Mouse (Mus musculus) large intestine, adult 2 months (tissue): Measurements from ENCODE around the gene Cd79b. TPM values are rescaled to one million over a fixed set of nuclear protein-coding genes. Genes with fewer than 3 reads are reported as not detected.

Experiments used
- DNase-seq: peaks from one replicate; pipeline ENCODE4 v3.0.0-alpha.2; 2012; ENCODE audit warnings: low read depth, low spot score
- WGBS: fragments of 180-500 bp; shearing (Covaris S2); methylation state at CpG from one replicate; pipeline ENCODE4 v1.1.7; 2018; 5-methylcytosine and 5-hydroxymethylcytosine counted together
- polyA plus RNA-seq: library from polyadenylated mRNA; depleted of rRNA; stranded (reverse); fragments of >200 nt; gene quantifications from 2 replicates; pipeline ENCODE4 v1.2.3, GENCODE M21; 2012

The Cd79b gene
- polyA plus RNA-seq, 1 experiment = 60.0 TPM

DNA sequence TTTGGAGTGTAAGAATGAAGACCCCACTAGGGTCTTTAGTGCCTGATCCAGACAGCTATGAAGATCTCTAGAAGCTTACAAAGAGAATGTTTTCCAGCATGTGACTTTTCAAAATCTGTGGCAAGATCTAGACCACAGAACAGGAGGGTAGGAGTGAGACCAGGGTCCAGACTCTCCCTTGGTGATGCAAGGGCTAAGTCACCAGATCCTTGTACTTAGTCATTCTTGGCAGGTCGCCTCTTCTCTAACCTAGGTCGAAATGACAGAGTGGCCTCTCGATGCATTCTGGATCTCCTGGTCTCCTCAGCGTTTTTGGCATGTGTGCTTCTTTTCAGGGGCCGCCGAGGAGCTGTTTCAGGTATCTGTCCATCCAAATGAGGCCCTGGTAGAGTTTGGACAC, 32.1 kb downstream of the Cd79b start:
- no peak for DNase-seq
- WGBS = 82% methylated on average over 6 of the region's 6 CpGs

DNA sequence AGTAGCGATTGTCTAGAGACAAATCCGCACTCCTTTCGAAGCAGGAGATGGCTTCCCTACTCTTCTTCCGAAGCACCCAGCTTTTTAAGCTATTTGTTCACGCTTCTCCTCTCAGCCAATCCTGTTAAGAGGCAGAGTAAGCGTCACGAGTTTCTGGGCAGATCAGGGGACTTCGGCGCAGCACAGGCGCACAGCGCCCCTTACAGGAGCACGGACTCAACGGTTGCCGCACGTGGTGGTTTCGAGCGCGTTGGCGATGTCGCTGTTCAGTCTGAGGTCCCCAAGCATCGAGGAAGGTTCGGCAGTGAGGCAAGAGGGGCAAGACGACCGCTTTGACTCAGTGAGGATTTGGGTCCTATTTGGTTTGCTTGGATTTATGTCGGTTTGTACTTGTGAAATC, 38.1 kb downstream of the Cd79b start, which contains the start of gene Tcam1:
Gene Tcam1, plus strand, starts transcription at position 219 of the 400 bp plus-strand sequence.
- peak; percentile 80 for DNase-seq
- WGBS = 4% methylated on average over 25 of the region's 25 CpGs

DNA sequence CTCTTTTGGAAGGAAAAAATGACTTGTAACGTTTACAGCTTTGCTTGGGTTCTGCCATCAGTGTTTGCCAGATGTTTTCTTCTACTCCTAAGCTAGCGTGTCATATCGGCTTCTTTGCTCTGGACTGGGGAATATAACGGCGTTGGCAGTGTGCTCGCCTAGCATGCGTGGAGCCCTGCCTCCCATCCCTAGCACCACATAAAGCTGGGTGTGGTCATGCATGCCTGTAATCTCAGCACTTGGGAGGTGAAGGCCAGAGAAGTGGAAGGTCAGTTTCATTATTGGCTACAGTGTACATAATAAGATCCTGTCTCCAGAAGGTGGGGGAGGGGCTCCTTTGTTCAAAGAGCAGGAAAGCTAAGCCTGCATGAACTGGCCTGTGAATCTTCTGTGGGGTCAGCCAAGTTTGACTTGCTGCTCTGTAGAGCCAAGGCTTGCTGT, 39.6 kb downstream of the Cd79b start:
- no peak for DNase-seq

GRCm38 (mm10) chr11:106274374-106274773, 40.2 kb downstream of the Cd79b start:
- WGBS = 97% methylated on average over 1 of the region's 1 CpGs
- DNase-seq = no peak

More for the DNA sequence above, 39.6 kb downstream of the Cd79b start:
- 24% methylated on average over 7 of the region's 7 CpGs for WGBS

DNA sequence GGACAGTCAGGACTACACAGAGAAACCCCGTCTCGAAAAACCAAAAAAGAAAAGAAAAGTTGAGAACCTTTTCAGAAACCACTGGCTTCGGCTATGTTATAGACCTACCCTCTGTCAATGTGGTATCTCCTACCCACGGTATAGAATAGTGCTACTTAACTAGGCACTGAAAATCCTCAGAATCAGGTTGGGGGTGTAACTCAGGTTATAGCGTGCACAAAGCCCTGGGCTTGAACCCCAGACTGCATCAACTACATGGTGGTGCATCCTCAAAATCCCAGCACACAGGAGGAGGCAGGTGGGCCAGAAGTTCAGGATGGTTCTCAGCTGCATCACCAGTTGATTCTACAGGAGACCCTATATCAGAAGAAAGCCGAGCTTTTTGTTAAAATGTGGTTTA, 40.8 kb downstream of the Cd79b start:
- WGBS = 84% methylated on average over 6 of the region's 6 CpGs
- DNase-seq = no peak

DNA sequence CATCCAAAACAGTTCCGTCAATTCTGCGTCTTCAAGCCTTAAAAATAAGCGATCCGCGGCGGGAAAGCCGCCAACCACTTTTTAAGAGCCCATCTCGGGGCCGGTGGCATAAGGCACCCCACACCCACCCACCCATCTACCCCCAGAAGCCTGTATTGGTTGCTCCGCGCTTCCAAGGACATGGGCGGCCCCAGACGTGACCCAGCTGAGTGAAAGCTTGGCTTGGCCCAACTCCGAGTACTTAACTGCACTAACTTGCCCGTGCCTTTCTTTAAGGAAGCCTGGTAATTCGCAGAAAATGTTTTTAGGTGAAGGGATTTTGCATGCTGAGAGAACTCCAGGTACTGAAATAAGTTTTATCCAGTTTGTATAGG, 41.3 kb downstream of the Cd79b start:
- no peak for DNase-seq
- WGBS = 3% methylated on average over 16 of the region's 16 CpGs

GRCm38 (mm10) chr11:106272644-106273310, 41.8 kb downstream of the Cd79b start, which contains the start of gene Smarcd2:
Gene Smarcd2, minus strand, starts transcription at chr11:106272972.
- peak; percentile 94 for DNase-seq
- WGBS = under 1% methylated on average over 72 of the region's 72 CpGs

DNA sequence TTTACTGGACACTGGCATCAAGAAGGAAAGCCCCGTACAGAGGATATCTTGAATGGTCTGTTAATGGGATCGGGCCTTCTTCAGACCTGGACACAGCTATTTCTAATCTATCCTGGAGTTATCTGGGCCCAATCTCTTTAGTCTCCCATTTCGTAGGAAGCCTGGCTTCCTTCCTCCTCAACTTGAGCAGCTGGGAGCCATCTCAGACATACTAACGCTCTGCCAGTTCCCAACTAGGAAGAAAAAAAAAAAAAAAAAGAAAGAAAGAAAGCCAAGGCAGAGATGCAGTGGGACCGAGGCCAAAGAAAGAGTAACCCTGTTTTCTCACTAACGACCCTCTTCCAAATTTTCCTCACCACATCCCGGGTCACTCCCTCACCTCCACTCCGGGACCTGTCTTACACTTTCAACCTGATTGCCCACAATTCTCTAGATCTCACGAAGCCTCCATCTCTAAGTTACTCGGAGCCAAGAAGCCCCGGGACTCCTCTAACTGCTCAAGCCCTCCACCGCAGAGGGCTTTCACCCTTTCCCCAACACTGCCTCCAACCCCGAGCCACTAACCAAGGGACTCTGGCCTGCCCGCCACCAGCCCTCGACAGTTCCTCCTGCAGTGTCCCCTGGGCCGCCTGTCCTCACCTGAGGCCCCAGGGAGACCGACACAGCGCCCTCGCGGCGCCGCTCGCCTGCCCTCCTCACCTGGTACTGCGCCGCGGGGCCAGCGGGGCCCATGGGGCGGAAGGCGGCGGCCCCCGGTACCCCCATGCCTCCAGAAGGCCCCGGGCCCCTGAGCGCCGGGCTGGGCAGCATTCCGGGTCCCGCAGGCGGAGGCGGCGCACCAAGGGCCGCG, 42.5 kb downstream of the Cd79b start:
- no peak for DNase-seq
- WGBS = under 1% methylated on average over 41 of the region's 41 CpGs

GRCm38 (mm10) chr11:106271131-106271793, 43.3 kb downstream of the Cd79b start:
- DNase-seq = no peak
- WGBS = 8% methylated on average over 5 of the region's 5 CpGs

DNA sequence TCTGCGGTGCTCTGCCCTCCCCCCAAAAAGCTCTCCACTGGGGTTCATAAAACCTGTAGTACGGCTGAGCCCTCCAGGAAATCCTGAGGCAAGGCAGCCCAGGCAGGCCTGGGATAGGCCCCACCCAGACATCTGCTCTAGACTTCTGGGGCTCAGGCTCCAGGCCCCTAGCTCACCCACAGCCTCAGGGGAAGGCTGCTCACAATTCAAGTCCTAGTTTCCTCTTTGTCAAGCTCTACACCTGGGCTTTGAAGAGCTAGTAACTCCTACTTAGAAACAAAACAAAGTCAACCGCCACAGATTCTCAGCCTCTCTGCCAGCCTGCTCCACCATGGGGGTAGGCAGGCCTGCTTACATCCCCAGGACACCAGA, 45.5 kb downstream of the Cd79b start:
- WGBS = 18% methylated on average over 3 of the region's 3 CpGs
- no peak for DNase-seq

GRCm38 (mm10) chr11:106268326-106269059, 46.1 kb downstream of the Cd79b start:
- no peak for DNase-seq
- 29% methylated on average over 8 of the region's 8 CpGs for WGBS

- WGBS = 36% methylated on average over 5 of the region's 5 CpGs
- DNase-seq = no peak
Measured at GRCm38 (mm10) chr11:106267871-106268270, 46.7 kb downstream of the Cd79b start.

GRCm38 (mm10) chr11:106267311-106267852, 47.2 kb downstream of the Cd79b start:
- WGBS = 33% methylated on average over 15 of the region's 15 CpGs
- peak; percentile 76 for DNase-seq

DNA sequence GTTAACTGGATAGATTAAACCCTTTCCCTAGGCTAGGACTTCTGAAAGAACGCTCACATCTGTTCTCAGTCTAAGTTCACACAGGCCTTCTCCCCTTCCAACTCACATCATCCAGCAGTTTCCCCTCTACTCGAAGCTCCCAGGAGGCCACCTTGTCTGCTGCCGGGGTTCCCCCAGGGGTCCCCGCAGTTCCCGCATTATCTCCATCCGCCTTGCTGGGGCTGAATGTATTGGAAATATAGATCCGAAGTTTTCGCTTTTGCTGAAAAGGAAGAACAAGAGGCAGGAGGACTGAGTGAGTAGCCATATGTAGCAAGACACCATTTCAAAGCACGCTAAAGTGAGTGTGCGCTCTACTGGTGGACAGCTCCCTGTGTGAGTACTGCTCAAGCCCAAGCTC, 48.1 kb downstream of the Cd79b start:
- no peak for DNase-seq
- WGBS = 93% methylated on average over 10 of the region's 10 CpGs

GRCm38 (mm10) chr11:106265570-106265969, 49.0 kb downstream of the Cd79b start:
- DNase-seq = no peak
- 83% methylated on average over 4 of the region's 4 CpGs for WGBS

DNA sequence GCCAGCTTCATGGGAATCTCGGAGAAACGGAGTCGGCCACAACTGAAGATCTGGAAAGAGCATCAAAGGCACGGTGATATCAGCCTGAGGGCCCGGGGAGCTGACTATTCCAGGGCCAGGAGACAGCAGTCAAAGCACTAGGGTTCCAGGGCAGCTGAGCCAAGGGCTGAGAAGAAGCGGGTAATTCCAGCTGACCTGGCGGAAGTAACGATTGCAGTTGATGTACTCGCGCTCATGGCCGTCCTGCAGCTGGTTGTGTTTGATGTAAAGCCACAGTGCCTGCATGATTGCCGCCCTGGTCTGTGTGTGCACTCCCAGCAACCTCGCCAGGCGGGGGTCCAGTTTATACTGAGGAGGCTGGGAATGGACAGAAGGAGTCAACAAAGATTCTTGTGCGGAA, 49.6 kb downstream of the Cd79b start:
- 85% methylated on average over 15 of the region's 15 CpGs for WGBS
- DNase-seq = no peak

- DNase-seq = no peak
- 81% methylated on average over 9 of the region's 9 CpGs for WGBS
Measured at GRCm38 (mm10) chr11:106263963-106264362, 50.6 kb downstream of the Cd79b start.
